Mouse (Mus musculus) lung, postnatal 4 days (tissue): ENCODE results near the gene Cep41.

Source experiments
- DNase-seq, 2 experiments: peaks; one replicate each; pipeline ENCODE4 v3.0.0; 2021

Gene Cep41

GRCm38 (mm10) chr6:30671696-30672095 lies 21.9 kb downstream of the Cep41 start:
- DNase-seq, result no peak

GRCm38 (mm10) chr6:30667585-30667984 lies 26.0 kb downstream of the Cep41 start:
- no peak for DNase-seq

DNA sequence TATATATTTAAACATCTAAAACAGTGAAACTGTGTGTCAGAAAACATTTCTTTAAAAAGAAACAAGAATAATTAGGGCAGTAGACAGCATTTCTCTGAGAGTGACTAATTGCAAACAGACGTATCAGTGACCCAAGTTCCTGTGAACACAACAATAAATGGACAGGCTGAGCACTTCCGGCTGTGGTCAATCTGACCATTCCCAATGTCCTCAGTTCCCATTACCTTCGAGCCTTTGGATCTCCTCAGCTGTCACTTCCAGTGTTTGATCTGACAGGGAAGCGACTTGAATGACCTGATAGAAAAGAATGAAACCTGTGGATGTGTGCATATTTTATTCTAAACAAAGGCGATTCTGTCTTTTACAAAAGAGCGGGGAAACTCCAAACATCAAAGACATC lies 27.5 kb downstream of the Cep41 start:
- DNase-seq, result no peak

DNA sequence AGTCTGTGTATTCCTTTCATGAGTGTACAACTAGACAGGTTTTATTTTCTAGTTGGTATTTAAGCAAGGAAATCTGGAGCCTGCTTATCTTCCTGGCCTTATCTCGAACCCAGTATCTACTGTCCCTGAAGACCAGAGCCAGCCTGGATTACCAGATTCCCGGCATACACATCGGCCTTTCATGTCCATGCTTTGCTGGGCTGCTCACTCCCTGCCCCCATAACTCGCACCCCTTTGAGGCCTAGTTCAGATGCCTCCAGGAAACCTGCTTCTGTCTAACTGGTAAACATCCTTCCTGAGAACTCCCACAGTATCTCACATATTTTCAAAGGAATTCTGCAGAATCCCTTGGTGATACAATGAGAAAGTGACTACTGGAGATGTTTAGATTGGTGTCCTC lies 28.3 kb downstream of the Cep41 start:
- DNase-seq, result no peak

DNA sequence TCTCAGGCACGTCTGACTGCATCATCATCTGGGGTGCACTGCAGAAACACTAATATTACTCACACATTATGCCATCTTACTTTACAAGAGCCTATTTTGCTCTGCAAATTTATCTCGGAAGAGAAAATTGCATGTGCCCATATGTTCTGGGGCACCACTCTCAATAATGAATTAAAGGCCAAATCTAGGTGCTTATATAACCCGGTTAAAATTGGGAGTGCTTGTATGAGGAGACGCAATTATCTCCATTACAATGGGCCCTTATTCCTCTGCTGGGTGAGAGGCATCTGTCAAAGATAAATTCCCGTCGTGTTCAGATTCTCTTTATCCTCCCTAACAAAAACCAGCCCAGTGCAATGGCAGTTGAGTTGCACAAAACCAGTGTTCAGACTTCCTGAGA lies 28.8 kb downstream of the Cep41 start:
- DNase-seq, result no peak

DNA sequence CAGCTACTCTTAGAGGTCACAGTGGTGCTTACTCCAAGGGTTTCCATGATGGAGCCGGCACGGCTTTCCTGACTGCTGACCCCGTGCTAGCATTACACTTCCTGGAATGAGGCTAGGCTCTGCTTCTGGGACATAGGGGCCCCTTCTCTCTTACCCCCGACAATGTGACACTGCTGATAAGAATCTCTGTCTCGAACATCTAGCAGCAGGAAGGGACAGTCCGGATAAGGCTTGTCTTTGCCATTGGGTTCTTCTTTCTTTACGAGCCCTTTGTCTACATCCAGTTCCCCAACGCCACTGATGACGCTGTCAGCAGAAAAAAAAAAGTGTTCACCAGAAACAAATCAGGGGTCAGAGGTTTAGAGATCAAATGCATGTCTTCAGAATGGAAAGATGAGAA lies 34.9 kb downstream of the Cep41 start:
- no peak for DNase-seq

GRCm38 (mm10) chr6:30657279-30657678 lies 36.3 kb downstream of the Cep41 start:
- DNase-seq, result no peak

DNA sequence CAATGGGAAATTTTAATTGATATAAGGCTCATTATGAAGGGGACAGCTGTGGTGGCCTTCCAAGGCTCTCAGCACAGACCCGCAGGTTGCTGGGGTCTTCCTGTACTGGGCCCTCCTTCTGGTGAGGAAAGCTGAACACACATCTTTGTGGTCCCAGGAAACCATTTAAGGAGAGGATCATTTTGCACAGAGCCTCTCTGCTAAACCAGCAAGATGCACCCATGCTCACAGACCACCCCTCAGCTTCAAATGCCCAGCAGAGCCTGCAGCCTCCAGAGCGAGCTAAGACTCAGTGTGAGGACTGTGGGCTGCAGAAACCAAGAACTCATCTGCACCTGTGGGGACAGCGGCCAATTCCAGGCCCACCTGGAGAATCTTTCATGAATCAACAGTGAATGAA lies 38.6 kb downstream of the Cep41 start:
- DNase-seq, result no peak

- DNase-seq, result no peak
Observed at GRCm38 (mm10) chr6:30654402-30654859, 39.1 kb downstream of the Cep41 start.

GRCm38 (mm10) chr6:30653518-30653917 lies 40.0 kb downstream of the Cep41 start:
- DNase-seq, result no peak

GRCm38 (mm10) chr6:30652425-30653188 lies 40.9 kb downstream of the Cep41 start:
- no peak for DNase-seq

- DNase-seq, result no peak
Observed at GRCm38 (mm10) chr6:30649651-30650296, 43.8 kb downstream of the Cep41 start.

GRCm38 (mm10) chr6:30645379-30645778 lies 48.2 kb downstream of the Cep41 start:
- DNase-seq, result peak in 1 of 2 experiments; percentile 12

DNA sequence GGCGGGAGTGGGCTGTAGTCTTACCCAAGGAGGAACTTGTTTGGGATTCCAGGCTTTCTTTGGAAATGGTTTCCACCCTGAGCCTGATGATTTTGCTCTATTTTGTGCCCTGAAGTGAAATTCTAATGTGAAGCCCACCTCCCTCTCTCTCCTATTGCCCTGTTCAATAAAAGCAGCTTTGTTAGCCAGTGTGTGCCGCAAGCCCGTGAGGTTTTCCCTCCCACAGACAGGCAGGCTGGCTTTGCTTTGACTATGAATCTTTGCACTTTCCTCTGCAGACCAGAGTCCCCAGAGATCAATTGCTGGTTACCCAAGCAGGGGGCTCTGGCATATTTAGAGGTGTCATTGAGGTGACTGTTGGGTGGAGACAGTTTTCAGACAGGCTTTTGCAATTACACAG lies 49.1 kb downstream of the Cep41 start:
- no peak for DNase-seq

GRCm38 (mm10) chr6:30643694-30644460 lies 49.7 kb downstream of the Cep41 start:
- peak in 1 of 2 experiments; percentile 61 for DNase-seq

DNA sequence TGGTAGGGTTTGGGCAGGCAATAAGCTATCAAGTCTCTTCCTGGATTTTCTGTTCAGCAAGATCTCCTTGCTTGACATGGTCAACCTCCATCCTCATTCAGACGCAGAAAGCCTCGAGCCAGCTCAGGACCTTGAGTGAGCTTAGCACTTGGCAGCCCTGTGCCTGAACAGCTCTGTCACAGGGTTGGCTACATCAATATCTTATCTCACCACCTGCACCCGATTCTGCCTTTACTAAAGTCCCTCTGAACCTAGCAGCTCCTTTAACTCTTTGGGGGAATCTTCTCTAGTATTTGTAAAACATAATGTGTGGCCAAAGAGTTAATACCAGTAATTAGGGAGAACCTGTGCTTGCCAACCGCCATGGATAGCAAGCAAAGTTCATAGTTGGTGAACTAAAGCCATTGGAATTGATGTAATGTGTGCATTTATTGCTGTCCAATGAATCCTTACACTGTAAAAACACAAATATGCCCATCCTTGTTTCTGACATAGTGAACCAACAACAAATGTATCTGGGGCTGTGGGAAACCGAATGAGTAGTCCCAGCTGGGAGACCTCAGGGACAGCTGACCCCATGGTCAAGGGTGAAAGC lies 54.8 kb downstream of the Cep41 start, which contains the start of gene Cpa1:
Cpa1 (plus strand) TSS at position 545 of the 595 bp plus-strand sequence.
- peak in 1 of 2 experiments; percentile 8 for DNase-seq

- no peak for DNase-seq
Observed at GRCm38 (mm10) chr6:30636186-30636842, 57.2 kb downstream of the Cep41 start.

DNA sequence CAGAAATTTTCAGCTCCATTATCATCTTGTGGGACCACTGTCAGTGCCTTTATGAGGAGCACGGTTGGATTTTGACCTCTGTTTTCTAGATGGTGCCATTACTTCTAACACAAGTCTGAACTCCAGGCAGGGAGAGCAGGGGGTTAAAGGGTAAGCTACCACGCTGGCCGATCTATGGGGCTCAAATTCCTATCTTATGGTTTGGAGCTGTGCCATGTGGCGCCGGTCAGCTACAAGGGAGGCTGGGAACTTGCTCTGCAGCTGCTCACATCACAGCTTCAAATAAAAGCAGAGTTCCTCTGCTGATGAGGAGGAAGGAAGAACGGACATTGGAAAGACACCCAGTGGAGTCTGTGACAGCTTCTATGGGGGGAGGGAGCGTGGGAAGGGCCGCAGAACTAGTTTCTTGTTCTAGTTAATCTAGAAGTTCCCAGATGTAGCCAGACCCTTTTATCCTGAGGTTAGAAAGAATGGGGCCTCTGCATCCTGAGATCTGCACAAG lies 58.1 kb downstream of the Cep41 start:
- no peak for DNase-seq

DNA sequence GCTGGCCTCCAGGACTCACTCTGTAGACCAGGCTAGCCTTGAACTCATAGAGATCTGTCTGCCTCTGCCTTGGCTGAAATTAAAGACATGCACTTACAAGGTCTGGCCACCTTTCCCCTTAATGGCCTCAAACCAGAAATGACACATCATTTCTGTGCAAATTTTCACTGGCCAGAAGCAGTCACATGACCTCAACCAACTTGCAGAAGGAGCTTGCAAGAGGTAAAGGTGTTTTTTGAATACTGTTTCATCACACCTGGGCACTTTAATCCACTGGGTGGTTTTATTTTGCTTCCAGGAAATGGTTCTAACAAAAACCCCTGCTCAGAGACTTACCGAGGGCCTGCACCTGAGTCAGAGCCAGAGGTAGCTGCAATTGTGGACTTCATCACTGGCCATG lies 63.6 kb downstream of the Cep41 start:
- DNase-seq, result no peak

GRCm38 (mm10) chr6:30628152-30628551 lies 65.4 kb downstream of the Cep41 start:
- DNase-seq, result peak in 1 of 2 experiments; percentile 10

DNA sequence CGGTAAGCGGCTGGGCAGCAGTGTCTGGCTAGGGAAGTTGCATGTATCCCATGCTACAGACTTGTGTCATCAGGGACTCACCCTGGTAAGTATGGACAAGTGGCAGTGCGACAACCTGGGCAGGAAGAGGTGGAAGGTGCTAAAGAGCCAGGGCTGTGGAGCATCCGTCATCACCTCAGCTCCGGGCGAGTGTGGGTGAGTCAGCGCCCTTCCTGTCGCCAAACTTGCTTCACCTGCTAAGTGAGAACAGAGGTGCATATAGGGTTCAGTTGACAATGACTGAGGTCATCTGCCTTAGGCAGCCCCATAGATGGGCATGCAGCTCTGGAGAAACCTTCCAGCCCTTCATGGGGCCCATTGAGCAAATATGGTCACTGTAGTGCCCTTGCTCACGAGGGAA lies 68.8 kb downstream of the Cep41 start:
- DNase-seq, result peak in 1 of 2 experiments; percentile 19

GRCm38 (mm10) chr6:30621986-30622389 lies 71.6 kb downstream of the Cep41 start:
- DNase-seq, result peak in 1 of 2 experiments; percentile 22
